Mouse (Mus musculus): ENCODE results near the gene Psme2.

Gene Psme2

GRCm38 (mm10) chr14:55592226-55592625 lies 1.3 kb upstream of the Psme2 start:
- DNase-seq, result peak; percentile 46

DNA sequence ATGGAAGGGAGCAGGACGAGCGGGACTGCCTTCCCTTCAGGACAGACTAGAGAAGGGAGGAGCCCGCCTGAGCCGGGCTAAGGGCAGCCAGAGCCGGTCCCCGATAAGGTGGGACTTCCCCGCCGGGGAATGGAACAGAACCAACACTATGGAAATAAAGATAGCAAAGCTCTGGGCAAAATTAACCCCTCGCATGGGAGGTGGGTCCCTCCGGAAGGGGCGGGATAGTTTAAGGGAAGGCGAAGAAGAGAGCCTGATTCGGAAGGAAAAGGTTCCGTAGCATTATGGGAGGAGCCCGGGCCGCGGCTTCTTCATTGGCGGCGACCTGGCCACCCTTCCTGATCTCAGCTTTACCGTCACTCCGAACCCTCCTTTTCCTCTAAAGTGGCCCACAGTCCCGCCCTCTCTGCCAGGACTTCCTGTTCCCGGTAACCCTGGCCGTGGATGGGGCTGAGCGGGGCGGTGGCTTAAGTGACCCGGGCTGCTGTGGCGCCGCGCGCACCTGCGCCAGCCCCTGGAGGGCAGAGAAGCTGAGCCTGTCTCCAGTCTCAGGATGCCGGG lies 498 bp upstream of the Psme2 start, which contains the start of gene Rnf31:
TSS of gene Rnf31 (plus strand) at position 378 of the 561 bp plus-strand sequence.
- DNase-seq, result peak; percentile 96

DNA sequence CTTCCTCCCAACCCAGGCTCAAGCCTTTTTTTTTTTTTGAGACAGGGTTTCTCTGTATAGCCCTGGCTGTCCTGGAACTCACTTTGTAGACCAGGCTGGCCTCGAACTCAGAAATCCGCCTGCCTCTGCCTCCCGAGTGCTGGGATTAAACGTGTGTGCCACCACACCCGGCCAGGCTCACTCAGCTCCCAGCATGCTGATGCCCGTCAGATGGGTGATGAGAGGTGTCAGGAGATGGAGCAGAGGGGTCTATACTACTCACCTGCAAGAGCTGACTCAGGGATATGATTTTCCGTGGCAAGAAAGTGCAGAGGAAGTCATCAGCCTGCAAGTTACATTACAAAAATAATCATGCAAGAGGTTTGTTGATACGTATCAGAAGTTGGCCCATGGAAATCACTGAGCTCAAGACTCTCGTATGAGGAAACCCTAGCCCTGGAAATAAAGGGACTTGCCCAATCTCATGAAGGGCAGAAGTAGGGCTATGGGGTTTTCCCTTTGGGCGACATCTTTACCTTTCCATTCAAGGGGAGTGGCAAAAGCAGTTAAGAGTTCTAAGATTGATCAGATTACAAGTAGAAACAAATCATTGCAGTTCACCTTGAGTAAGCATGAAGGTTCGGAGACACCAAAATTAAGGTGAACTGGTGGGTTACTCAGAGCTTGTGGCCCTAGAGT lies 1.0 kb downstream of the Psme2 start:
- no peak for DNase-seq

GRCm38 (mm10) chr14:55589271-55589670 lies 1.6 kb downstream of the Psme2 start:
- no peak for DNase-seq

DNA sequence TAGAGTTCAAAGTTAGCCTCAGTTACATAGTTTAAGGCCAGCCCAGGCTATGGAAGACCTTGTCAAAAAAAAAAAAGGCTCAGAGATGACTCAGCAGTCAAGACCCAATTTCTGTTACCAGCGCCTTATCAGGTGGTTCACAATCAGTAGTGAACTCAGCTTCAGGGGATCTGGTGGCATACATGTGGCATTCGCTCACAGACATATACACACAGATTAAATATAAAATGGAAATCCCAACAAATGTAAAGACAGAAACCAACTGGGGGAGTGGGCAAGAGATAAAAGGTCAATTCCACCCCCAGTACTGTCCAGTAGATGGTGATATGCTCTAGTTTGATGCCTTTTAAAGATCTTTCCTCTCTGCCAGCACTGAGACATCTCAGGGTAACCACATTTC lies 4.8 kb downstream of the Psme2 start:
- DNase-seq, result no peak

GRCm38 (mm10) chr14:55585566-55585960 lies 5.3 kb downstream of the Psme2 start:
- no peak for DNase-seq

- peak; percentile 80 for DNase-seq
These were observed 6.0 kb downstream of the Psme2 start, which contains the start of gene Emc9 for GRCm38 (mm10) chr14:55584702-55585565. TSS of gene Emc9 (minus strand) at chr14:55585302.

- no peak for DNase-seq
These were observed 6.6 kb downstream of the Psme2 start for GRCm38 (mm10) chr14:55584303-55584701.

GRCm38 (mm10) chr14:55581981-55582681 lies 8.8 kb downstream of the Psme2 start:
- no peak for DNase-seq

GRCm38 (mm10) chr14:55580731-55581130 lies 10.2 kb downstream of the Psme2 start:
- DNase-seq, result no peak

DNA sequence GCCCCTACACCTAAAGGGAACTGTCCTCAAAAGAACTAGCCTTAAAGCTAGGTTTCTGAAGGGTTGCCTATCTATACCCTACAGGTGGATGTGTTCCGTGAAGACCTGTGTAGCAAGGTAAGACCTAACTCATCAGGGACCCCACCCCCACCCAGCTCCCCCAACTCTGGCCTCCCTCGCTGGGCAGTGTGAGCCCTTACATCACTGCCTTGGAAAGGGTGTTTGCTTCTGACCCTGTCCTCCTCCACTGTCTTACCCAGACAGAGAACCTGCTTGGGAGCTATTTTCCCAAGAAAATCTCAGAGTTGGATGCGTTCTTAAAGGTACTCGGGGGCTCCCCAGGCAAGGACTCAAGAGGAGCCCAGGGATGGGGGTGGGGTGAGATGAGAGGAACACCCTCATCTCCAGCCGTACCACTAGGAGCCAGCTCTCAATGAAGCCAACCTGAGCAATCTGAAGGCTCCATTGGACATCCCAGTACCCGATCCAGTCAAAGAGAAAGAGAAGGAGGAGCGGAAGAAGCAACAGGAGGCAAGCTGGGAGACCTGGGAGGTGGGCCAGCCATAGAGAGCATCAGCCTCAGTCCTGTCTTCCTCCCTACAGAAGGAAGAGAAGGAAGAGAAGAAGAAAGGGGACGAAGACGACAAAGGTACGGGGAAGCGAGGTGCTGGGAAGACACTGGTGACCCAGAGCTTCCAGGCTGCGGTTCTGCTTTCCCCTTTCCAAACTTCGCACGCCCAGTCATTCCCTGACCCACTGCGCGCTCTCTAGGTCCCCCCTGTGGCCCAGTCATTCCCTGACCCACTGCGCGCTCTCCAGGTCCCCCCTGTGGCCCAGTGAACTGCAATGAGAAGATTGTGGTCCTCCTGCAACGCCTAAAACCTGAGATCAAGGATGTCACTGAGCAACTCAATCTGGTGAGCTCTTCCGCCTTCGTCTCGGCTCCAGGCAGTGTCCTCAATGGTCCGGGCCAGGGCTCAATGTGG lies 11.1 kb downstream of the Psme2 start:
- DNase-seq, result no peak

DNA sequence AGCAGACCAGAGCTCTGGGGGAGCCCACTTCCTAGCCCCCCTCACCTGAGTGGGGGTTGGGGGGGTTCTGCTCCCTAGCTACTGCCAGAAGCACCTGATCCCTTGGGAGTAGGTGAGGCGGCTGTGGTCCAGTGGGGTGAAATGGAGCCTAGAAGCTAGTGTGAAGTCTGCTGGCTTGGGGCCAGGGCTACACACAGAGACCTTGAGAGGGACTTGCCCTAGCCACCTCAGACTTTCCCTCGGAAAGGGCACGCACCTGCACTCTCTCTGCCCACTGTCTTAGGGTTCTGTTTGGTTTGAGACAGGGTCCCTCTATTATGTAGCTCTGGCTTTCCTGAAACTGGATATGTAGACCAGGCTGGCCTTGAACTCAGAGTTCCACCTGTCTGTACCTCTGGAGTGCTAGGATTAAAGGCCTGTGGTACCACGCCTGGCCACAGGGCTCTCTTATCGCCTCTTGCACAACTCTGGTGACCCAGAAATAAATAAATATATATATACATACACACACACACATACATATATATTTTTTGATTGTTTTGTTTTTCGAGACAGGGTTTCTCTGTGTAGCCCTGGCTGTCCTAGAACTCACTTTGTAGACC lies 12.1 kb downstream of the Psme2 start:
- DNase-seq, result peak; percentile 84

GRCm38 (mm10) chr14:55577871-55578667 lies 12.8 kb downstream of the Psme2 start, which contains the start of gene Psme1:
TSS of gene Psme1 (plus strand) at chr14:55578123.
- DNase-seq, result peak; percentile 90

DNA sequence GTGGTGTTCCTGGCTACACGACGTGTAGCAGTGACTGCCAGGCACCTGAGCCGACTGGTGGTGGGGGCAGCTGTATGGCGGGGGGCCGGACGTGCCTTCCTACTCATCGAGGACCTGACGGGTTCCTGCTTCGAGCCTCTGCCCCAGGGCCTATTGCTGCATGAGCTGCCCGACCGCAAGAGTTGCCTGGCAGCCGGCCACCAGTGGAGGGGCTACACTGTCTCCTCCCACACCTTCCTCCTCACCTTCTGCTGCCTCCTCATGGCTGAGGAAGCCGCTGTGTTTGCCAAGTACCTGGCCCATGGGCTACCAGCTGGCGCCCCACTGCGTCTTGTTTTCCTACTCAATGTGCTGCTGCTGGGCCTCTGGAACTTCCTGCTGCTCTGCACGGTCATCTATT lies 14.5 kb downstream of the Psme2 start:
- DNase-seq, result peak; percentile 48

DNA sequence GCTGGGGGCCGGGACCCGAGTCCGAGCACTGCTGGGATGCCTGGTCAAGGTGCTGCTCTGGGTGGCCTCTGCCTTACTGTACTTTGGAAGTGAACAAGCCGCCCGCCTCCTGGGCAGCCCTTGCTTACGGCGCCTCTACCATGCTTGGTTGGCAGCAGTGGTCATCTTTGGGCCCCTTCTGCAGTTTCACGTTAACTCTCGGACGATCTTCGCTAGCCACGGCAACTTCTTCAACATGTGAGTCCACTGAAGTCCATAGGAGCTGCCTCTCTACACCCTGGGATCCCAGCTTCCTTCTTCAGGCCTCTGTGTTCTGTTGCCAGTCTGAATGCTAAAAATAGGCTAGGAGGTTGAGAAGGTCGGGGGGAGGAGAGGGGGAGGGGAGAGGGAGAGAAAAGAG lies 15.2 kb downstream of the Psme2 start:
- DNase-seq, result peak; percentile 47

- no peak for DNase-seq
These were observed 15.6 kb downstream of the Psme2 start, which contains the start of gene Fitm1 for GRCm38 (mm10) chr14:55575302-55575701. TSS of gene Fitm1 (plus strand) at chr14:55575617.

DNA sequence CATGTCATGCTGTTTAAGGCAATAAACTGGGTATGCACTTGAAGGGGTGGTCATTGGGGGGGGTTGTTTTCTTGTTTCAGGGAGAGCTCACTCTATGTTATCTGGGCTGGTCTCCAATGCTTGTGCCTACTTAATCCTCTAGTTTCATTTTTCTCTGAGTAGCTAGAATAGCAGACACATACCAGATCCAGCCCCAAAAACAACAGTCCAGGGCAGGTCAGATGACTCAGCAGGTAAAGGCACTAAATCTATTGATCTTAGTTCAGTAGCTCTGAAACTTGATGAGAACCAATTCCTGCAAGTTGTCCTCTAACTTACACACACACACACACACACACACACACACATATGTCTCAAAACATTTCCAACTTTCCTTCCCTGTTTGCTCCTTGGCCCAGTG lies 19.2 kb downstream of the Psme2 start:
- DNase-seq, result no peak

GRCm38 (mm10) chr14:55570588-55570987 lies 20.3 kb downstream of the Psme2 start:
- DNase-seq, result no peak

DNA sequence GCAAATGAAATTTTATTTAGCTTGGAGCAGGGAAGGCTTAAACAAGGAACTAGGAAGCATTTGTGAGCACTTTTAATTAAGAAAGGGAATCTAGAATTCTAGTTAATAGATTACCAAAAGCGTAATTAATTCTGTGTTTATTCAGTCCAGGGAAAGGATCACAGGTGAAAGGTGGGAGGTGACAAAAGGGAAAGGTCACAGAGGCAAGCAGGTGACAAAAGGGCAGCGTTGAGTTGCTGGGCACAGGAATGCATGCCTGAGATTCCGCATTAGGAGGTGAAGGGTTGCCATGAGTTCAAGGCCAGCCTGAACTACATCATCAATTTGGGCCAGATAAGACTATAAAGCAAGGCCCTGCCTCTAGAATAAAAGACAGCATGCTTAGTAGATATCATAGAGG lies 23.4 kb downstream of the Psme2 start:
- DNase-seq, result no peak

GRCm38 (mm10) chr14:55565748-55566147 lies 25.2 kb downstream of the Psme2 start:
- no peak for DNase-seq

Data from kidney, postnatal 10 days (tissue).